Mouse (Mus musculus): ENCODE results near the gene Krtap1-4. TPM values are rescaled to one million over a fixed set of nuclear protein-coding genes. Genes with fewer than 3 reads are reported as not detected.

The Krtap1-4 gene
- not detected in 2 replicates for polyA plus RNA-seq (2012; rRNA removed)

DNA sequence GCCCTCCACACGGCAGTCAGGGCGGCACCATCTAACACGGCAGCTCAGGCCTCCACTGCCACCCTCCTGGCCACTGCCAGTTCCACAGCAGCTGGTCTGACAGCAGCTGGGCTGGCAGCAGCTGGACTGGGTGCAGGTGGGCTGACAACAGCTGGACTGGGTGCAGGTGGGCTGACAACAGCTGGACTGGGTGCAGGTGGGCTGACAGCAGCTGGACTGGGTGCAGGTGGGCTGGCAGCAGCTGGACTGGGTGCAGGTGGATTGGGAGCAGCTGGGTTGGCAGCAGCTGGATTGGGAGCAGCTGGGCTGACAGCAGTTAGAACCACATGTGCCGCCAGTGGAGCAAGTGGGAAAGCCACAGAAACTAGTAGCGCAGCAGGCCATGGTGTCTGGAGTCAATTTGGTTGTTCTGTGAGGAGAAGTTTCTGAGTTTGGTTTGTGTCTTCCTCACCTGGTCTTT lies at the start of gene Krtap1-4:
TSS of gene Krtap1-4 (minus strand) at position 410 of the 460 bp plus-strand sequence.

DNA sequence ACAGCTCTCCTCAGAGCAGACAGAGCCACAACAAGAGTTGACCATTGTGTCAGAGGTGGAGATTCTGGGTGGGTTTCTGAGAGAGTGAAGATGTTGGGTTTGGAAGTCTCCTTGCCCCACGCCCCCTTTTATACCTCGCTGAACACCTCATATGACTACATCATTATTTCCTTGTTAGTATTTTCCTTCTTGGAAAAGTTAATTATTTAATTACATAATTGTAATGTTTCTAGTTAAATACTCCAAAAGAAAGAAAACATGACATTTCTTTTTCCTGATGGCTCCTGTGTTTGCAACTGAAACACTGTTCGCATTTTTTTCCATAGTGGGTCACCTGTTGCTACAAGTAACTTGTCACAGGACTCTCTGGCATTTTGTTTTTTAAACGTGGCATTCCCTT lies 44.7 kb upstream of the Krtap1-4 start, which contains the start of gene Krtap4-1:
TSS of gene Krtap4-1 (minus strand) at position 101 of the 400 bp plus-strand sequence.

DNA sequence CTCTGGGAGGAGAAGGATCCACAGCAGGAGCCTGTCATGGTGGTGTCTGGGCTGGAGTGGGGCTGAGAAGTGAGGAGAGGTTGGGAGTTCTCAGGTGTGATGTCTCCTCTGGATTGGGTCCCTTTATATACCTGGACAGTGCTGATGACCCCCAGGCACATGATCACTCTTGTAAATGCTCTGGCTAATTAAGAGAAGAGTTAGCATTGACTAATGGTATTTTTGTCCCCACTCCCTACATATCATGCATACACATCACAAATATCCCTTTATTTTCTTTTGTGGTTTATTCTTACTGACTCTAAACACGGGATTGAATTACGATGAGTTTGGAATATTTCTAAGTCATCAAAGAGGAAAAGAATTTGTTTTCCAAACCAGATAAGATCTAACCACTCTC lies 36.9 kb upstream of the Krtap1-4 start, which contains the start of gene Gm11562:
TSS of gene Gm11562 (minus strand) at position 101 of the 400 bp plus-strand sequence.

DNA sequence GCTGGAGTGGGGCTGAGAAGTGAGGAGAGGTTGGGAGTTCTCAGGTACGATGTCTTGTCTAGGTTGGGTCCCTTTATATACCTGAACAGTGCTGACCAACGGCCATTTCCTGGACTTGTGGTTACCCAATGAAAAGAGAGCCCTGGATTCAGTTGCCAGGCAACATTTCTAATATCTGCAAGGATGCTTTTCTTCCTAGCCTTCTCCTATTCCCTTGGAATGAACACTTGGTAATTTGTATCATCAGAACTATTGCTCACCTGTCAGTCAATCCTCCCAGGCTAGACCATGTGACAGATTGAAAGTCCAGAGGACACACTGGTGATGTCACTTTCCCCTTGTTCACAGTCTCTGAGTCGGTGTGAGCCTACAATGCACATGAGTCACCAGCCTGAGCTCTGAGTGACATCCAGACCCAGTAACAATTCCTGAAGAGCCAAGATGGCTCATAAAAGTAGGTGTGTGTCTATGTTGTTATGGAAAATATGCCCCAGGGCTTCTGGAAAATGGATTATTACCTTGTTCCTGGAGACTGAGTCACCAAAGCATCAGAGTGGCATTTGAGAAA lies 31.4 kb upstream of the Krtap1-4 start, which contains the start of gene Krtap2-4:
TSS of gene Krtap2-4 (minus strand) at position 51 of the 568 bp plus-strand sequence.

DNA sequence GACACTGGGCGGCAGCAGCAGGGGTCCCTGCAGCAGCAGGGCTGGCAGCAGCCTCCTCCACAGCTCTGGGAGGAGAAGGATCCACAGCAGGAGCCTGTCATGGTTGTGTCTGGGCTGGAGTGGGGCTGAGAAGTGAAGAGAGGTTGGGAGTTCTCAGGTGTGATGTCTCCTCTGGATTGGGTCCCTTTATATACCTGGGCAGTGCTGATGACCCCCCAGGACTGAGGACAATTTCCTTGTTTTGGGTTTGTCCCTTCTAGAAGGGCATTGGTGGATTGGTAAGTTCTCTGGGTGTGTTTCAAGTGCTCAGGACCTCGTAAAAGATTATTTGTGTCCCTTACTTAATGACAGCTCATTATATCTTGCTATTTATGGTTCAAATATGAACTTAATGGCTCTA lies 26.6 kb upstream of the Krtap1-4 start, which contains the start of gene Gm11937:
TSS of gene Gm11937 (minus strand) at position 101 of the 400 bp plus-strand sequence.

DNA sequence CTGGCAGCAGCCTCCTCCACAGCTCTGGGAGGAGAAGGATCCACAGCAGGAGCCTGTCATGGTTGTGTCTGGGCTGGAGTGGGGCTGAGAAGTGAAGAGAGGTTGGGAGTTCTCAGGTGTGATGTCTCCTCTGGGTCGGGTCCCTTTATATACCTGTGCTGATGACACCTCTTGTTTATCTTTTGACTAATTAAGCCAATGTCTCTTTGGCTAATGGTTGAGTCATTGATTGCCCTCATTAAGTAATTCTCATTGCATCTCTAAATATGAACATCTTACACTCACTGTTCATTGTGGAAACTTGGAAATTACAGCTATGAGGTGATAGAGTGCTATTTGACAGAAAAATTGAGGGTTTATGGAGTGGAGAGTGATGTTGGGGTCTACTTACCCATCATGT lies 19.8 kb upstream of the Krtap1-4 start, which contains the start of gene Gm11938:
TSS of gene Gm11938 (minus strand) at position 101 of the 400 bp plus-strand sequence.

DNA sequence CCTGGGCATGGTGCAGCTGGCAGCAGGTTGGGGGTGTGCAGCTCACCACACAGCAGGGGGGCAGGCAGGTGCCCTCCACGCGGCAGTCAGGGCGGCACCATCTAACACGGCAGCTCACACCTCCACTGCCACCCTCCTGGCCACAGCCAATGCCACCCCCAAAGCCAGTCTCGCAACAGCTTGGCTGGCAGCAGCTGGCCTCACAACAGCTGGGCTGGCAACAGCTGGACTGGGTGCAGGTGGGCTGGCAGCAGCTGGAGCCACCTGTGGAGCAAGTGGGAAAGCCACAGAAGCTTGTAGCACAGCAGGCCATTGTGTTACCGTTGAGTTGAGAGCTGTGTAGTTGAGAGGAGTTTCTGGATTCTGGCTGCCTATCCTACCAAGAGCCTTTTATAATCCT lies 14.3 kb upstream of the Krtap1-4 start, which contains the start of gene Krtap9-3:
TSS of gene Krtap9-3 (minus strand) at position 364 of the 400 bp plus-strand sequence.

DNA sequence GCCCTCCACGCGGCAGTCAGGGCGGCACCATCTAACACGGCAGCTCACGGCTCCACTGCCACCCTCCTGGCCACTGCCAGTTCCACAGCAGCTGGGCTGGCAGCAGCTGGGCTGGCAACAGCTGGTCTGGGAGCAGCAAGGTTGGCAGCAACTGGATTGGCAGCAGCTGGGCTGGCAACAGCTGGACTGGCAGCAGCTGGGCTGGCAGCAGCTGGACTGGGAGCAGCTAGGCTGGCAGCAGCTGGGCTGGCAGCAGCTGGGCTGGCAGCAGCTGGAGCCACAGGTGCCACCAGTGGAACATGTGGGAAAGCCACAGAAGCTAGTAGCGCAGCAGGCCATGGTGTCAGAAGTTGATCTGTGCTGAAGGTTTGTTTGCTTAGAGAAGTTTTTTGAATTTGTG lies 7.5 kb upstream of the Krtap1-4 start, which contains the start of gene Krtap1-3:
TSS of gene Krtap1-3 (minus strand) at position 359 of the 400 bp plus-strand sequence.

DNA sequence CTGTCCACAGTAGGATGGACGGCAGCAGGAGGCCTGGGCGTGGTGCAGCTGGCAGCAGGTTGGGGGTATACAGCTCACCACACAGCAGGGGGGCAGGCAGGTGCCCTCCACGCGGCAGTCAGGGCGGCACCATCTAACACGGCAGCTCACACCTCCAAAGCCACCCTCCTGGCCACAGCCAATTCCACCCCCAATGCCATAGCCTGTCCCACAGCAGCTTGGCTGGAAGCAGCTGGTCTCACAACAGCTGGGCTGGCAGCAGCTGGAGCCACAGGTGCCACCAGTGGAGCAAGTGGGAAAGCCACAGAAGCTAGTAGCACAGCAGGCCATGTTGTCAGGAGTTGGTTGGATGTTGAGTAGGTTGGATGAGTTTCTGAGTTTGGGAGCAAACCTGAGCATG lies 2.8 kb downstream of the Krtap1-4 start, which contains the start of gene Krtap1-5:
TSS of gene Krtap1-5 (minus strand) at position 381 of the 400 bp plus-strand sequence.

DNA sequence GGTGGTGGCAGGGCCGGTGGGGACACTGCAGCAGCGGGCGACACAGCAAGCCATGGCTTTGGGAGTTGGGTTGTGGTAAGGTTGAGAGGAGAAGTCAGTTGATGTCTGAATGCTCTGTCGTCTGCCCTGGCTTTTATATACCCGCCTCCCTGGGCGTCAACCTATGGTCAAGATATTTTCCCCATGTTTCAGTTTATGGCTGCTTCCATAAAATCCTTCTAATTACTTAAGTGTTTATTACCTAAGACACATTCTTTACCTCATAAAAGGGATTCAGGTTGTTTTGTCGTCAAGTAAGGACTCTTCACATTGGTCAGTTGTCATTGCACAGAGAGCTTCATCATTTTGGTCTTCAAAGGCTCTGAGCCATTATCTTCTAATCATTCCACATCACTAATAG lies 16.9 kb downstream of the Krtap1-4 start, which contains the start of gene Krtap3-1:
TSS of gene Krtap3-1 (minus strand) at position 101 of the 400 bp plus-strand sequence.

DNA sequence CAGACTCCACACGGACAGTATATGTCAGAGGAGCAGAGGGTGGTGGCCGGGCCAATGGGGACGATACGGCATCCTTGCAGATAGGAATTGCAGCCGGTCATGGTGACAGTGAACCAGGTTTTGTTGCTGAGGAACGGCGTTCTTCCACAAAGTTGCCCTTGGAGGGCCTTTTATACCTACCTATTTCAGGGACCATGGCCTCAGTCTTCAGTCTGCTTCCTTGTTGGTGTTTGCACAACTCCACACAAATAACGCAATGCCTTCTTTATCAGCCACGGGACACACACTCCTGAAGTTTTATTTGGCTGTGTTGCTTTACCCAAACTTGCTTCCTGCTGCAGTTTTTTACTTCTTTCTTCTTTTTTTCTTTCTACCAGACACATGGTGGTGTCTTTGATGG lies 24.1 kb downstream of the Krtap1-4 start, which contains the start of gene Gm11939:
TSS of gene Gm11939 (minus strand) at position 101 of the 400 bp plus-strand sequence.

DNA sequence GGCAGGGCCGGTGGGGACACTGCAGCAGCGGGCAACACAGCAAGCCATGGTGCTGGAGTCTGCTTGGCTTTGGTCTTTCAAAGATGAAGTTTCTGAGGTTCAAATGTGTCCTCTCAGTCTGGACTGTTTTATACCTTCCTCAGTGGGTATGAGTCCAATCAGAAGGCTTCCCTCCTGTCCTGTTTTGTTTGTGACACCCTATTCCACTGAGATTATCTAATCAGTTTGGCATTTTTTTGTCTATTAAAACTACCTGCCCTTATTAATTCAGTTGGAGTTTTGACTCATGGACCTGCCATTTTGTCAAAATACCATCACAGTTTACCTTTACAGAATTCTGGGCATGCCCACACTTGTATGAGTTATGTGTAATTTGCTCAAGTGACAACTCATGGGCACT lies 26.7 kb downstream of the Krtap1-4 start, which contains the start of gene Krtap3-2:
TSS of gene Krtap3-2 (minus strand) at position 101 of the 400 bp plus-strand sequence.

DNA sequence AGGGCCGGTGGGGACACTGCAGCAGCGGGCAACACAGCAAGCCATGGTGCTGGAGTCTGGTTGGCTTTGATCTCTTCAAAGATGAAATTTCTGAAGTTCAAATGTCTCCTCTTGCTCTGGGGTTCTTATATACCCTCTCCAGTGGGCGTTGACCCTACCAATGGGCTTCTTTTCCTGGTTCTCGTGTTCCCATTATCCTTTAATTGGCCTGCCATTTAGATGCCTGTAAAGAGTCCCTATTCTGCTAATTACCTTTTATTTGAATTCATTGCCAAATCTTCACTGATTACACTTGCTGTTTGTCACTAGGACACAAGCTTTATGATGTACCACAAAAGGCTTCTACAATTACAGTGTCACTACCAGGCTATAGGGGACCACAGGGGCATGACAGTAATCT lies 32.7 kb downstream of the Krtap1-4 start, which contains the start of gene Krtap3-3:
TSS of gene Krtap3-3 (minus strand) at position 101 of the 400 bp plus-strand sequence.

Other genes with a start within 250 kb of the Krtap1-4 start
- gene Krt26, start 245.7 kb downstream of the Krtap1-4 start, polyA plus RNA-seq (2012; rRNA removed), result not detected in 2 replicates
- gene Krt27, start 232.6 kb downstream of the Krtap1-4 start, polyA plus RNA-seq (2012; rRNA removed), result not detected in 2 replicates
- gene Krt28, start 208.8 kb downstream of the Krtap1-4 start, polyA plus RNA-seq (2012; rRNA removed), result 0.08 TPM in 1 of 2 replicates, not detected in the other
- gene Krt10, start 194.3 kb downstream of the Krtap1-4 start, polyA plus RNA-seq (2012; rRNA removed), result 1.5 TPM in 2 replicates
- gene Krt12, start 161.4 kb downstream of the Krtap1-4 start, polyA plus RNA-seq (2012; rRNA removed), result 0.87 and 2.0 TPM in 2 replicates
- gene Krt20, start 145.5 kb downstream of the Krtap1-4 start, polyA plus RNA-seq (2012; rRNA removed), result 0.58 and 0.64 TPM in 2 replicates
- 0.72 and 0.79 TPM in 2 replicates for gene Krt23, start 90.5 kb downstream of the Krtap1-4 start, polyA plus RNA-seq (2012; rRNA removed)
- not detected in 2 replicates for gene Krt39, start 62.3 kb downstream of the Krtap1-4 start, polyA plus RNA-seq (2012; rRNA removed)
- not detected in 2 replicates for gene Krt40, start 40.5 kb downstream of the Krtap1-4 start, polyA plus RNA-seq (2012; rRNA removed)
- not detected in 2 replicates for gene Krtap3-3, start 32.8 kb downstream of the Krtap1-4 start, polyA plus RNA-seq (2012; rRNA removed)
- not detected in 2 replicates for gene Krtap3-2, start 26.8 kb downstream of the Krtap1-4 start, polyA plus RNA-seq (2012; rRNA removed)
- not detected in 2 replicates for gene Gm11939, start 24.2 kb downstream of the Krtap1-4 start, polyA plus RNA-seq (2012; rRNA removed)
- not detected in 2 replicates for gene Krtap3-1, start 17.0 kb downstream of the Krtap1-4 start, polyA plus RNA-seq (2012; rRNA removed)
- not detected in 2 replicates for gene Krtap1-5, start 2.6 kb downstream of the Krtap1-4 start, polyA plus RNA-seq (2012; rRNA removed)
- not detected in 2 replicates for gene Krtap1-3, start 7.7 kb upstream of the Krtap1-4 start, polyA plus RNA-seq (2012; rRNA removed)
- gene Krtap9-3, start 14.5 kb upstream of the Krtap1-4 start, polyA plus RNA-seq (2012; rRNA removed), result not detected in 2 replicates
- gene Gm11938, start 19.7 kb upstream of the Krtap1-4 start, polyA plus RNA-seq (2012; rRNA removed), result not detected in 2 replicates
- not detected in 2 replicates for gene Gm11937, start 26.5 kb upstream of the Krtap1-4 start, polyA plus RNA-seq (2012; rRNA removed)
- gene Krtap2-4, start 31.2 kb upstream of the Krtap1-4 start, polyA plus RNA-seq (2012; rRNA removed), result not detected in 2 replicates
- 0.18 and 0.21 TPM in 2 replicates for gene Gm11562, start 36.8 kb upstream of the Krtap1-4 start, polyA plus RNA-seq (2012; rRNA removed)
- not detected in 2 replicates for gene Krtap4-1, start 44.6 kb upstream of the Krtap1-4 start, polyA plus RNA-seq (2012; rRNA removed)
- not detected in 2 replicates for gene Krtap4-2, start 51.4 kb upstream of the Krtap1-4 start, polyA plus RNA-seq (2012; rRNA removed)
- not detected in 2 replicates for gene Krtap4-7, start 60.4 kb upstream of the Krtap1-4 start, polyA plus RNA-seq (2012; rRNA removed)
- gene Gm11555, start 66.6 kb upstream of the Krtap1-4 start, polyA plus RNA-seq (2012; rRNA removed), result not detected in 2 replicates
- gene Gm11563, start 75.3 kb upstream of the Krtap1-4 start, polyA plus RNA-seq (2012; rRNA removed), result not detected in 2 replicates
- gene Krtap4-6, start 82.3 kb upstream of the Krtap1-4 start, polyA plus RNA-seq (2012; rRNA removed), result 0.18 and 0.26 TPM in 2 replicates
- gene Gm14190, start 107.1 kb upstream of the Krtap1-4 start, polyA plus RNA-seq (2012; rRNA removed), result not detected in 2 replicates
- gene Gm14180, start 150.6 kb upstream of the Krtap1-4 start, polyA plus RNA-seq (2012; rRNA removed), result not detected in 2 replicates
- not detected in 2 replicates for gene Gm11595, start 189.3 kb upstream of the Krtap1-4 start, polyA plus RNA-seq (2012; rRNA removed)
- gene Krtap4-8, start 197.1 kb upstream of the Krtap1-4 start, polyA plus RNA-seq (2012; rRNA removed), result not detected in 2 replicates
- gene Krtap4-9, start 201.5 kb upstream of the Krtap1-4 start, polyA plus RNA-seq (2012; rRNA removed), result not detected in 2 replicates
- not detected in 2 replicates for gene Gm11596, start 209.8 kb upstream of the Krtap1-4 start, polyA plus RNA-seq (2012; rRNA removed)
- not detected in 2 replicates for gene Gm11569, start 215.3 kb upstream of the Krtap1-4 start, polyA plus RNA-seq (2012; rRNA removed)
- gene Gm11554, start 220.8 kb upstream of the Krtap1-4 start, polyA plus RNA-seq (2012; rRNA removed), result not detected in 2 replicates
- not detected in 2 replicates for gene Krtap4-13, start 226.2 kb upstream of the Krtap1-4 start, polyA plus RNA-seq (2012; rRNA removed)
- gene Gm11564, start 232.0 kb upstream of the Krtap1-4 start, polyA plus RNA-seq (2012; rRNA removed), result not detected in 2 replicates